Mouse (Mus musculus): ENCODE measurements at regions not wholly inside any gene's neighbourhood (a gene's known extent, or its start where the extent isn't known, plus 50 kb on each side); places are given as distances from the start of the nearest gene placed in this dataset.

- DNase-seq (ENCODE audit: low spot score), result no peak
Measured at GRCm38 (mm10) chr16:23680434-23680833, 159.8 kb upstream of the Masp1 start.

GRCm38 (mm10) chr16:23672375-23672774 lies 151.8 kb upstream of the Masp1 start:
- DNase-seq (ENCODE audit: low spot score), result no peak

- no peak for DNase-seq (ENCODE audit: low spot score)
Measured at GRCm38 (mm10) chr16:23670161-23670560, 149.5 kb upstream of the Masp1 start.

GRCm38 (mm10) chr16:23669651-23670050 lies 149.0 kb upstream of the Masp1 start:
- DNase-seq (ENCODE audit: low spot score), result no peak

All from testis, postnatal 10 days (tissue).